ENCODE assay signal across 7 mouse cellular contexts in the genomic region with DNA sequence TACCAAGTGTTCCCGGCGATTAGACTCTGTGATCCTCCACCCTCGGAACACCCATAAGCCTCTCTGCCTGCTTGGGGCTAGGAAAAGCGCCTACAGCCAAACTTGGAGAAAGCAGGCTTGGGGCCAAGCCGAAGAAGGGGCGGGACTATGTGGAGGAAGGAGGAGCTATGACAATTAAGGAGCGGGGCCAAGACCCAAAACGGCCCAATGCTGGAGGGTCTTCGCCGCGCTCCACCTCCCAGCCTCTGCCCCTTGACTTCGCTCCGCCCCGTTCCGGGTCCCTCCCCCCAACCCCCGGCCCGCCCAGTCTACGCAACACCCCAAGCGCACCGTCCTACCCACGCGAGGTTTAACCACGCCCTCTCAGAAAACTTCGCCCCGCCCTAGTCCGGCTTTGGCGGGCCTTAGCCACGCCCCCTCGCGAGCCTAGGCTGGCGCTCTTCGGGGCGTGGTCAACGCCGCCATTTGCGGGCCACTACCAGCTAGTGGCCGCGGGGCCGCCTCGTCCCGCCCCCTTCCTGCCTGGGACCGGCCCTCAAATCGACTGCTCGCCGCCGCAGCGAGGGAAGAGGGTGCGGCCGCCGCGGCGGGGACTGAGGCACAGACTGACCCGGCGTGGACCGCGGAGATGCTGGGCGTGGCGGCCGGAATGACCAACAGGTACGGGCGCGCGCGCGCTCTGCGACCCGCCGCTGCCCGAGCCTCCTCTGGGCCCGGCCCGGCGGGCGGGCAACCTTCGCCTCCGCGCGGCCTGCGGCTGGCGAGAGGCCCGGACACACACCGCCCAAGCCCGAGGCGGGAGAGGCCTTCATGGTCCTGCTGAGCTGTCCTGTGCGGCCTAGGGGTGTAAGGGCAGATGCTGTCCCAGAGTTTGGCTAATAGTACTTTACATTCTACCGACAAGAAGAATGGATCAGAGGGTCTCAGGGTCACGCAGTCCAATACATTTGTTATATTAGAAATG. TPM values are rescaled to one million over a fixed set of nuclear protein-coding genes. Genes with fewer than 3 reads are reported as not detected.
DNase-seq lines count a peak whose midpoint lies in the region; ATAC-seq lines count a peak whose summit lies in the region.

A gene (plus strand): TSS at position 439 of the 964 bp plus-strand sequence.

- no peaks in the 10 kb centered on the region for H3K27me3 ChIP-seq in intestine, embryonic 15.5 days (replicated peaks)
- no peaks in the 10 kb centered on the region for H3K27me3 ChIP-seq in midbrain, embryonic 10.5 days (ENCODE audit: low read depth, poor library complexity, severe bottlenecking)

- ATAC-seq in intestine, embryonic 15.5 days, result peak; percentile 99

- WGBS in intestine, embryonic 15.5 days, result under 1% methylated on average over 82 of the region's 86 CpGs
- under 1% methylated on average over 84 of the region's 86 CpGs for WGBS in midbrain, embryonic 10.5 days

- peak within 1 kb of the TSS; percentile 66 for H3K4me2 ChIP-seq in intestine, embryonic 15.5 days (replicated peaks)

- H3K4me1 ChIP-seq in intestine, embryonic 15.5 days (replicated peaks), result peaks cover 13% of the 10 kb centered on the region; the same call in 1 of the 2 replicates
- H3K4me1 ChIP-seq in midbrain, embryonic 10.5 days, result peaks cover 27% of the 10 kb centered on the region

- intact Hi-C loops in gastrocnemius, postnatal 36 days (cut with DNase I), result no loop called here
- intact Hi-C loops in left cerebral cortex, postnatal 25 days (cut with DNase I), result no loop called here

- peak within 1 kb of the TSS; percentile 89 for H3K27ac ChIP-seq in intestine, embryonic 15.5 days
- H3K27ac ChIP-seq in midbrain, embryonic 10.5 days (replicated peaks), result peak within 1 kb of the TSS; percentile 92

- peak within 1 kb of the TSS; percentile 79 for H3K4me3 ChIP-seq in intestine, embryonic 15.5 days (replicated peaks)
- H3K4me3 ChIP-seq in midbrain, embryonic 10.5 days, result peak within 1 kb of the TSS; percentile 82

- H3K9me3 ChIP-seq in intestine, embryonic 15.5 days, result no peaks in the 10 kb centered on the region
- no peaks in the 10 kb centered on the region for H3K9me3 ChIP-seq in midbrain, embryonic 10.5 days (replicated peaks)

- peak within 1 kb of the TSS; percentile 81 for H3K9ac ChIP-seq in intestine, embryonic 15.5 days

- H3K36me3 ChIP-seq in intestine, embryonic 15.5 days, result no peaks in the 10 kb centered on the region
- no peaks in the 10 kb centered on the region for H3K36me3 ChIP-seq in midbrain, embryonic 10.5 days

- peak; percentile 99 for DNase-seq in adrenal gland, adult 2 months
- peak; percentile 99 for DNase-seq in embryo, embryonic 11.5 days (ENCODE audit: low read depth, low spot score)
- DNase-seq in gastrocnemius, postnatal 36 days, result peak; percentile 98 to 99
- peak; percentile 97 to 98 for DNase-seq in left cerebral cortex, postnatal 25 days (ENCODE audit: low spot score in 2 of 2)
- DNase-seq in midbrain, embryonic 10.5 days (ENCODE audit: low spot score), result peak; percentile 99
- peak; percentile 93 for DNase-seq in right cerebral cortex, postnatal 4 days

RNA-seq across cellular contexts. Expression of the gene that starts here (rescaled TPM):
- total RNA-seq in adrenal gland, adult 2 months (2021), result 10 to 100 TPM; 41.4 to 50.6 TPM
- polyA plus RNA-seq in adrenal gland, adult 2 months (2012; rRNA removed), result 2.6 and 2.7 TPM in 2 replicates
- 10 to 100 TPM; 34.3 to 41.9 TPM for total RNA-seq in gastrocnemius, postnatal 36 days (2021)
- polyA plus RNA-seq in intestine, embryonic 15.5 days (2015; fragmentation: Nextera tagmentation; extraction: Ambion mirVana), result 131 and 143 TPM in 2 replicates
- 10 to 100 TPM; 23.5 to 26.7 TPM for total RNA-seq in left cerebral cortex, postnatal 25 days (2021)
- 109 and 111 TPM in 2 replicates for polyA plus RNA-seq in midbrain, embryonic 10.5 days (2016; fragmentation: Nextera tagmentation; extraction: Ambion mirVana)

Comparison
In these comparisons a context has a peak if more than half of its experiments do, and no peak if none do; other contexts are left out.
1. Peak in every context shown above with its lines: DNase-seq, ATAC-seq, H3K4me3 ChIP-seq and H3K27ac ChIP-seq.
2. RNA of the gene that starts here (polyA plus RNA-seq): 131 to 143 TPM in intestine, embryonic 15.5 days and 109 to 111 TPM in midbrain, embryonic 10.5 days; 2.6 to 2.7 TPM in adrenal gland, adult 2 months; every median in the first group is over 10 times any median in the second.